Mouse (Mus musculus) ovary, adult 2 months (tissue): Measurements from ENCODE around the gene Epha7. TPM values are rescaled to one million over a fixed set of nuclear protein-coding genes. Genes with fewer than 3 reads are reported as not detected.

Experiments
- polyA plus RNA-seq: library from polyadenylated mRNA; depleted of rRNA; stranded (reverse); fragments of >200 nt; gene quantifications from 2 replicates; pipeline ENCODE4 v1.2.3, GENCODE M21; 2012; rRNA removed

Epha7 gene
- 0.31 and 0.33 TPM in 2 replicates for polyA plus RNA-seq

DNA sequence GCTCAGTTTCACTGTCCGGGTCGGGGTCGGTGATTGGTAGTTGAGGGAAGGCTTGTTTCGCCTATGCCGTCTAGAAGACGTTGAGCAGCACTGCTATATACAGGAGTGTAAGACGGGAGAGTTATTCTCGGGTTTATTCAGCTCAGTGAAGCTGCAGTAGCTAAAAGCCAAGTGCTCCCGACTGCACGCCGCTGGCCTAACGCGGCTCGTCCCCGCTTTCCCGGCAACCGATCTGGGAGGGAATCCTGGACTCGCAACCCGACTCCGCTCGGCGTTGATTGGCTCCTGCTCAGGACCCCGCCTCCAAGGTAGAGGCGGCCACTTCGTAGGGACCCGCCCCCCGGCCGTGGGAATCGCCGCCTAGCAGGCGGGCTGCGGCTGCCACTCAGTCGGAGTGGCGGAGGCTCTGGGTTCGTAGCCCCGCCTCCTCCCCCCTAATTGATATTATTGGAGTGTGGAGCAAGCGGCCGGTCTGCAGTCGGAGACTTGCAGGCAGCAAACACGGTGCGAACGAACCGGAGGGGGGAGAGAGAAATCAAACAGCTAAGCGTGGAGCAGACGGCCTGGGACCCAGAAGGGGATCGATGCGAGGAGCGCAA is at the start of gene Epha7:
Epha7 (plus strand) TSS at position 441 of the 599 bp plus-strand sequence.

